Mouse (Mus musculus) liver, embryonic 11.5 days (tissue): ENCODE data around the gene Bcl11b. TPM values are rescaled to one million over a fixed set of nuclear protein-coding genes. Genes with fewer than 3 reads are reported as not detected.

ENCODE experiments used
- ATAC-seq: fragments of 200-750 bp; cut with Nextera tagmentation; replicated peaks from 2 replicates; pipeline ENCODE4 v1.8.0; 2017; ENCODE audit warnings: moderate number of reproducible peaks, mild to moderate bottlenecking, moderate TSS enrichment, moderate library complexity; ENCODE audit not compliant: low FRiP score
- DNase-seq: peaks from one replicate; pipeline ENCODE4 v3.0.0-alpha.2; 2017; ENCODE audit warnings: low spot score
- H3K27ac ChIP-seq: fragments of 300-500 bp; sonication (generic); 2 replicates; pipeline ENCODE4 v1.5.1; 2014; ENCODE audit warnings: mild to moderate bottlenecking, low read depth, low read length, control low read depth
- H3K27me3 ChIP-seq: fragments of 300-500 bp; sonication (generic); replicated peaks from 2 replicates; pipeline ENCODE4 v1.6.1; 2014; ENCODE audit warnings: low read length, mixed read lengths; ENCODE audit not compliant: control insufficient read depth, insufficient read depth
- H3K36me3 ChIP-seq: fragments of 300-500 bp; sonication (generic); 2 replicates; pipeline ENCODE4 v1.6.1; 2014; ENCODE audit warnings: mild to moderate bottlenecking, low read length, moderate library complexity, mixed read lengths; ENCODE audit not compliant: control insufficient read depth, insufficient read depth
- H3K4me1 ChIP-seq: fragments of 300-500 bp; sonication (generic); replicated peaks from 2 replicates; pipeline ENCODE4 v1.6.1; 2014; ENCODE audit warnings: low read length, mixed read lengths; ENCODE audit not compliant: control insufficient read depth, insufficient read depth
- H3K4me2 ChIP-seq: fragments of 300-500 bp; sonication (generic); 2 replicates; pipeline ENCODE4 v1.6.1; 2014; ENCODE audit warnings: mild to moderate bottlenecking, control low read depth, moderate library complexity
- H3K4me3 ChIP-seq: fragments of 300-500 bp; sonication (generic); 2 replicates; pipeline ENCODE4 v1.5.1; 2014; ENCODE audit warnings: low read depth, low read length, control low read depth
- H3K9ac ChIP-seq: fragments of 300-500 bp; sonication (generic); 2 replicates; pipeline ENCODE4 v1.6.1; 2014; ENCODE audit warnings: low read depth, low read length, control low read depth
- H3K9me3 ChIP-seq: fragments of 300-500 bp; sonication (generic); 2 replicates; pipeline ENCODE4 v1.6.1; 2016; ENCODE audit warnings: low read length, inconsistent platforms, mixed read lengths; ENCODE audit not compliant: control insufficient read depth
- WGBS: fragments of 180-500 bp; shearing (Covaris S2); extraction: QIAGEN DNeasy Blood & Tissue Kit; methylation state at CpG from one replicate; pipeline ENCODE4 v1.1.7; 2014; 5-methylcytosine and 5-hydroxymethylcytosine counted together
- polyA plus RNA-seq: library from polyadenylated mRNA; unstranded; fragments of >200 nt; fragmentation: Nextera tagmentation; extraction: Ambion mirVana; gene quantifications from 2 replicates; pipeline ENCODE4 v1.2.1, GENCODE M21; 2014

Bcl11b gene
- polyA plus RNA-seq, 1 experiment from 2014 or later = 0.90 TPM

DNA sequence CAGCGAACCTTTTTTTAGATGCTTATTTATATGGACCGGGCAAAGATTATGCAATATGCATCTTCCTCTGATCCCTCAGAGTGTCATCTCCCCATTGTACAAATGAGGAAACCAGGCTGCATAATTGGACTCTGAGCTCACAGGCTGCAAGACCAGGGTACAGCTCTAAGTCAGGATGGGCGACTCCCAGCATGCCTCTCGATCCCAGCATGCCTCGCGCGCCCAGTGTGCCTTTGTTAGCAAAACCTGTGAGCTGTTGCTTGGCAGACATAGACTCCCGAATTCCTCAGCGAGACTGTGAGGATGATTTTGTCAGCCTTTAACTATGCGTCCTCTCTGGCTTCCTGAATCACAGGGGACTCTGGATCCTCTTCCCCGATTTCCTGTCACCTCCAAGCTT lies 98.9 kb downstream of the Bcl11b start:
- Histone ChIP-seq H3K36me3 (no peaks in the 10 kb centered on the region), H3K27ac (no peak overlapping the region), H3K27me3 (no peaks in the 10 kb centered on the region), H3K4me3 (no peak overlapping the region), H3K4me2 (no peak overlapping the region), H3K9me3 (no peaks in the 10 kb centered on the region), H3K9ac (no peak overlapping the region), H3K4me1 (no peaks in the 10 kb centered on the region)
- ATAC-seq = no peak
- no peak for DNase-seq
- 81% methylated on average over 11 of the region's 11 CpGs for WGBS

DNA sequence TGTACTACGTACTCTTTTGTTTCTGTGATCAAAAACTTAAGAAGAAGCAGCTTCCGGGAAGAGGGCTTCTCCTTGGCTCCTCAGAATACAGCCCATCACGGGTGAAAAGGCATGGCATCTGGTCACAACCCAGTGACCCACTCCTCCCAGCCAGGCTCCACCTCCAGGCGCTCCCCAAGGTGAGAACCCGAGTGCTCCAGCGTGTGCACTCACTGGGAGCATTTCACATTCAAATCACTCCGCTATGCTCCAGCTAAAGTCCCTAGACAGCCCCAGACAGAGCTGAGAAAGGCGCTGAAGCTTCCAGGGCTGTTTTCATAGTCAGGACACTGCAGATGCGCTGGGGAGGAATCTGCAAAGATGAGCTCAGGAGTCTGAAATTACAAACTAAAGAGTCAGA lies 99.5 kb downstream of the Bcl11b start:
- Histone ChIP-seq H3K9me3 (no peaks in the 10 kb centered on the region), H3K4me3 (no peak overlapping the region), H3K27me3 (no peaks in the 10 kb centered on the region), H3K36me3 (no peaks in the 10 kb centered on the region), H3K27ac (no peak overlapping the region), H3K4me1 (no peaks in the 10 kb centered on the region), H3K4me2 (no peak overlapping the region), H3K9ac (no peak overlapping the region)
- WGBS = 45% methylated on average over 9 of the region's 9 CpGs
- DNase-seq (no peak), ATAC-seq (no peak)

DNA sequence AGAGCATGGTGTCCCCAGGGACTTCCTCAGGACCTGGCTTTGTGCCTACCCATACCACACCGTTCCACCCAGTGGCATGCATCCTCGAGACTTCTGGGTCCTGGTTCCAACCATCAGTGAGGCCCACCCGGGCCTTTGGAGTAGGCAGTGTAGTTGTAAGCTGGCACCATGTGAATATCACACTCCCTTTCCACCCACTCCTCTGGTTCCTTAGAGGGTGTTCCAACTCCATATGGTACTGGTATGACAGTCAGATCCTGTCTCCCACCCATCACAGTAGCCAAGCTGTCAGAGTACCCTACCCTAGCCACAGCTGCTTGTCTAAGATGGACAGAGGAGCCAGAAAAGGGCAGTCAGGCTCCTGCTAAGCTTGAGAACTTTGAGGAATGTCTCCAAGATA lies 112.0 kb downstream of the Bcl11b start:
- H3K27ac ChIP-seq = no peak overlapping the region
- H3K9ac ChIP-seq = no peak overlapping the region
- no peak overlapping the region for H3K4me2 ChIP-seq
- WGBS = 82% methylated on average over 3 of the region's 3 CpGs
- no peak overlapping the region for H3K4me3 ChIP-seq
- no peaks in the 10 kb centered on the region for H3K27me3 ChIP-seq
- H3K9me3 ChIP-seq = no peaks in the 10 kb centered on the region
- no peaks in the 10 kb centered on the region for H3K4me1 ChIP-seq
- DNase-seq (no peak), ATAC-seq (no peak)
- no peaks in the 10 kb centered on the region for H3K36me3 ChIP-seq

DNA sequence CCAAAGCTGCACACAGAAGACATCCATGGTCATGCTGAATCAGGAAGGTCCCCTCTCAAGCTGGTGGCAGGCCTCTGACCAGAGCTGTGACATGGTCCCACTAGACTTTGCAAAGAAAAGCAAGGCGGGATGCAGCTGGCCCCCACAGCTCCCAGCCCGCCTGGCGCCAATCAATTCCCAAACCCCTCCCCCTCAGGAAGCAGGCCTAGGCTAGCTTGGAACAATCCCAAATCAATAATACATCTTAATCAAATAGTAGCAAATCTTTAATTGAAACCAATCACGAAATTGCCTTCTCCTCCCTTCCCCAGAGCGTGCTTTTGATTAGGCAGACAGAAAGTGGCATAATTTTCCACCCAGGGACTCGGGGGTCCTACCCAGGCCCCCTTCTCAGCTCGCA lies 113.1 kb downstream of the Bcl11b start:
- no peak for ATAC-seq
- H3K4me2 ChIP-seq = no peak overlapping the region
- H3K4me3 ChIP-seq = no peak overlapping the region
- no peaks in the 10 kb centered on the region for H3K9me3 ChIP-seq
- no peak for DNase-seq
- H3K4me1 ChIP-seq = no peaks in the 10 kb centered on the region
- 68% methylated on average over 7 of the region's 7 CpGs for whole genome bisulfite sequencing
- no peak overlapping the region for H3K9ac ChIP-seq
- H3K27me3 ChIP-seq = no peaks in the 10 kb centered on the region
- no peak overlapping the region for H3K27ac ChIP-seq
- no peaks in the 10 kb centered on the region for H3K36me3 ChIP-seq

DNA sequence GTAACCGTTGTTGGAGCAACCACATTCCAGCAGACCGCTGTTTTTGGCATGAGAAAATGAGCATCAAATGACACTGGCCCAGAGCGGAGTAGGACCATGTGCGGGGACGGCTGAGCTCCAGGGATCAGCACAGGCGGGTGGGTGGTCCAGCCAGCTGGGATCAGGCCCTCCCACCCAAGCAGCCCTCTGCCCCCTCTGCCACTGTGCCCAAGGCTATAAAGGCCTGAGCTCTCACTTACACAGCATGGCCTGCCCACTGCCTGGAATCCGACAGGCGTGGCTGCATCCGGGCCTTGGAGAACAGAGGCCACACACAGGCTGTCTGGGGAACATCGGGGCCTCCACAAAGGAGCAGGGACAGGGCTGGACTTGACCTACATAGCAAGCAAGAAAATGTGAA lies 113.6 kb downstream of the Bcl11b start:
- no peak overlapping the region for H3K27ac ChIP-seq

DNA sequence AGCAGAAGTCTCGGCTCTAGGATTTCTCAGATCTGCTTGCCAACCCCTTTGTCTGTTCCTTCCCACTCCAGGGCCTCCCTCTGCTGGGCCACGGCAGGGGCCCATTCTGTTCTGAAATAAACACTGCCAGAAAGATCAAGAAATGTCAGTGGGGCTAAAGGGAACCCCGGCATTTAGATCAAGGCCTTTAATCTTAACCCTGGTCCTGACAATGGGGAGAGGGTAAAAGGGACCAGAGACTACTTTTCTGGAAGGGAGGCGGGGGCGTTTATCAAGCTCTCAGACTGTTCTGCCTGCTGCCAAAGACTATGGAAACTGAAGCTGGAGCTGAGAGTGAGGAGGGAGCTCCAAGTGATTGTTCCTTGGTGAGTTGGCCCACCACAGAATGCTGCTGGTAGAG lies 114.8 kb downstream of the Bcl11b start:
- no peak overlapping the region for H3K9ac ChIP-seq
- ATAC-seq (no peak), DNase-seq (no peak)

More for the DNA sequence above, 113.6 kb downstream of the Bcl11b start:
- Histone ChIP-seq H3K9me3 (no peaks in the 10 kb centered on the region), H3K4me3 (no peak overlapping the region), H3K9ac (no peak overlapping the region), H3K36me3 (no peaks in the 10 kb centered on the region), H3K4me1 (no peaks in the 10 kb centered on the region), H3K4me2 (no peak overlapping the region), H3K27me3 (no peaks in the 10 kb centered on the region)
- no peak for ATAC-seq
- WGBS = 79% methylated on average over 10 of the region's 10 CpGs
- no peak for DNase-seq

DNA sequence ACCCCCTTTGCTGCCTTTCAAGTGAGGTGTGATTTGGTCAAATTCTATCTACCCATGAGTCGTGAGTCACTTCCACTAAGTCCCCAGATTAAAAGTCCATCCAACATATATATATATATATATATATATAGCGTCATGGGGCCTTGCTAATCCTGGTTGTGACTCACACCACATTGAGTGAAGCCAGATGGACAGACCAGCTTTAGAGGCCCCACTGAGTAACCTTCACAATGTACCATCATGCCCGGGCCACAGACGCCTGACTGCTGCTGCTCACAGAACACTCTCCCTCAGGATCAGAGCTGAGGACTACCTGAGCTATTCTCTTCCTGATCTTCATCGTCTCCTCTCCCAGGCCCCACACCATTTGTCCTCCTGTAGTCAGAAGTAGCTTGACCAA lies 115.4 kb downstream of the Bcl11b start:
- H3K4me2 ChIP-seq = no peak overlapping the region
- no peak overlapping the region for H3K4me3 ChIP-seq
- H3K27ac ChIP-seq = no peak overlapping the region
- WGBS = 72% methylated on average over 5 of the region's 5 CpGs
- no peaks in the 10 kb centered on the region for H3K4me1 ChIP-seq
- no peaks in the 10 kb centered on the region for H3K9me3 ChIP-seq
- ATAC-seq (no peak), DNase-seq (no peak)
- no peaks in the 10 kb centered on the region for H3K36me3 ChIP-seq
- H3K9ac ChIP-seq = no peak overlapping the region
- H3K27me3 ChIP-seq = no peaks in the 10 kb centered on the region

More for the DNA sequence above, 114.8 kb downstream of the Bcl11b start:
- H3K4me2 ChIP-seq = no peak overlapping the region
- no peaks in the 10 kb centered on the region for H3K4me1 ChIP-seq
- WGBS = 44% methylated on average over 5 of the region's 5 CpGs
- no peaks in the 10 kb centered on the region for H3K36me3 ChIP-seq
- H3K27me3 ChIP-seq = no peaks in the 10 kb centered on the region
- no peaks in the 10 kb centered on the region for H3K9me3 ChIP-seq
- H3K27ac ChIP-seq = no peak overlapping the region
- no peak overlapping the region for H3K4me3 ChIP-seq

DNA sequence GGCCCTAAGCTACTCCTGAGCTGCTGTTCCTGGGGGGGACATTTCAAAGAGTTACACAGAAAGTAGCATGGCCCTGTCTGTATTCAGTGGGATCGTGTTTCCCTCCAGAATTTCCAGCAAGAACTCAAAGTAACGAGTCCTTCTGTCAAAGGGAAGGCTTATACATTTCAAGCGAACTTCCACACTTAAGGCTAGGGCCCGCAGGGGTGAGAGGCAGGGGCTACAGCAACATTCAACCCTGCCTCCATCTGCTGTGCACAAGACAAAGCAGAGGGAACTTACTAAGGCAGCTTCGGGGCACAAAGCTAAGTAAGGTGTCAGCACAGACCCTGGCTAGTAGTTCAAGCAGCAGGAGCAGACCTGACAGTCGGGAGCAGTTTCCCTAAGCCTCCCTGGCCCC lies 115.8 kb downstream of the Bcl11b start:
- H3K9ac ChIP-seq = no peak overlapping the region
- no peak overlapping the region for H3K4me3 ChIP-seq
- H3K36me3 ChIP-seq = no peaks in the 10 kb centered on the region
- no peaks in the 10 kb centered on the region for H3K4me1 ChIP-seq
- H3K27ac ChIP-seq = no peak overlapping the region
- no peak overlapping the region for H3K4me2 ChIP-seq
- 59% methylated on average over 6 of the region's 6 CpGs for WGBS
- DNase-seq = no peak
- no peaks in the 10 kb centered on the region for H3K27me3 ChIP-seq
- no peaks in the 10 kb centered on the region for H3K9me3 ChIP-seq
- ATAC-seq = no peak

DNA sequence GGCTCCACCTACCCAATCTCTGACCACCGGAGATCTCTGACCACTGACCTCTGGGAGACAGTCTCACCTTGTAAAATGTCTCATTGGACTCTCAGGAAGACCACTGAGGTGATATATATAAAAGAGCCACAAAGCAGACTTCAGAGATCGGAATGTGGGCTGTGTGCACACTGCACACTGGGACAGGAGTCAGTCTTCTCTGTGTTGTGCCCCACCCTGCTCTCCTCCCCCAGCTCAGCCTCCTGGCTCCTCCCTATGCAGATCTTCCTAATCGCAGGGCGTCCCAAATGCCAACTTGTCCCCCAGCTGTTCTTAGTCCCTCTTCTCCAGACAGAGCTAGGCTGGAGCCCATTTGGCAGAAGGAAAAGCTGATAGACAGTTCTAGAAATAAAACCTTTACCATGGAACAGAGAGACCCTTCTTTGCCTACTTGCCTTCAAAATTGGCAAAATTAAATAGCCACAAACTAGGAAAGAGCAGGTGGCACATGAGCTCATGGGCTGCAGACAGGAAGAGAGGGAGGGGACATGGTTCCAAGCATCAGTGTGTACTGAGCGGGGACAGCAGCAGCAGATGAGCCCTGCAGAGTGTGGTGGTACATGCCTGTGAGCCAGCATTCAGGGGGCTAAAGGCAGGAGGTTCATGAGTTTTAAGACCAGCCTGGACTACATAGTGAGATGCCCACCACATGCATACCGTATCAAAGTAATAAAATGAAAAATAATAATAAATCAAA lies 118.9 kb downstream of the Bcl11b start:
- no peak for ATAC-seq
- Histone ChIP-seq H3K4me1 (no peaks in the 10 kb centered on the region), H3K36me3 (no peaks in the 10 kb centered on the region), H3K4me2 (no peak overlapping the region), H3K27ac (no peak overlapping the region), H3K9me3 (no peaks in the 10 kb centered on the region), H3K27me3 (no peaks in the 10 kb centered on the region), H3K4me3 (no peak overlapping the region), H3K9ac (no peak overlapping the region)
- no peak for DNase-seq
- WGBS = 41% methylated on average over 6 of the region's 6 CpGs
